Mouse (Mus musculus) thymus, postnatal 10 days (tissue): ENCODE results near the gene Gm21616.
"Not testable (repeated sequence)": the region's sequence is repeated elsewhere in the genome, so short reads cannot be mapped to it uniquely, and the experiment has no call there.

ENCODE experiments used
- DNase-seq, 2 experiments: peaks; one replicate each; pipeline ENCODE4 v3.0.0; 2021; ENCODE audit warnings: low spot score in 2 of 2

The Gm21616 gene

DNA sequence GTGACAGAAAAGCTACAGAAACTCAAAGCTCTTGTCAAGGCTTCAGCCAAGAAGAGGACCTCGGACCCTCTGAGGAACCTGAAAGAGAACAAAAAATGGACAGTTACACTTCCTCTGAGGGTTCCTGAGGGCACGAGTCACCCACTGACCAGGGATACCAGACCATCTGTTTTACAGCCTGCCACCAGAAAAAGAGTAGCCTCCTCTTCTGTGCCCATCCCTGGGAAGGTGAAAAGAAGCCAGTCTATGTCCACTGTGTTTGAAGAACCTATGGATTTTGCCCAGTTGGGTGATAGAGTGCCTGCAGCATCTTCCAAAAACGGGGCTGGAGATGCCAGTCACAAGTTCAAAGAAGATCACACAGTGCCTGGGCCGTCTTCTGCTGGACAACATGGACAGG is at the start of gene Gm21616:
Gene Gm21616, plus strand, starts transcription at position 301 of the 400 bp plus-strand sequence.
- DNase-seq = not testable (repeated sequence)
